Mouse (Mus musculus) G1E-ER4 (cell line): ENCODE results near the gene Asic2. TPM values are rescaled to one million over a fixed set of nuclear protein-coding genes. Genes with fewer than 3 reads are reported as not detected.

Experiments
- GATA1 ChIP-seq: IDR thresholded peaks from one replicate; pipeline ENCODE4 v1.8.0; 2012; ENCODE audit warnings: low read length, inconsistent platforms
- polyA plus RNA-seq: library from polyadenylated mRNA; stranded (reverse); fragments of >175 nt; gene quantifications from 2 replicates; pipeline ENCODE4 v1.2.3, GENCODE M21; 2012

Asic2 gene
- polyA plus RNA-seq, 1 experiment: not detected

DNA sequence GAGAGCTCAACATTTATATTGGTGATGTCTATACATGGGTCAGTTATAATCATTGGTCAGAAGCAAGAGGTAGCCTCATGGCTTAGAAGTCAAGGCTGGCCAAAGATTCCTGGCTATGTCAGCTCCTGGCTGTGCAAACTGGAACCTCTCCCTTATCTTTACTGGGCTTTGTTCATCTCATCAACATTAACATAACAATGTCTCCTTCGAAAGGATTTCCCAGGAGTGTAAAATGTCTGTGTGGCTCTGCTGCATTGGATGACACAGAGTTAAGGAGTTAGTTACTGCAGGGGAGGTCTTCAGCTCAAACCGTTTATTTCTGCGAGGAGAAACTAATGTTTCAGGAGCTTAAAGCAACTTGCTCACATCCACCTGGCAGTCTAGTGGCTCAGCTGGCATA lies 926.6 kb downstream of the Asic2 start:
- TF ChIP-seq GATA1: no peak

DNA sequence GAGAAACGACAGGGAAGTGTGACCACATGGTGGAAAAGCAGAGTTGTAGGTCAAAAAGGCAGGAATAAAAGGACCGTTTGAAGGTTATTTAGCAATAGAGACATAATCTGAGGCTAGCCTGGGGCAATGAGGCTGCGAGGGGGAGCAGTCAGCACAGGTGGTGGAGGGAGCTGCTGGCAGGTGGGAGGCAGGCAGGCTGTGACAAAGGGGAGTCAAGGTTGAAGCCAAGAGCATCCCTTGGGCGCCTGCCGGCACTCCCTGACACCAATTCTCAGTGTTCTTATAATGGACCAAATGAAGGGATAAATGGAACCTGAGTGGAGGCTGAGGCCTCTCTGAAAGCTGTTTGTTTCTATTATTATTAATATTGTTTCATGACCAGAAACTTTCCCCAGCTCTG lies 928.3 kb downstream of the Asic2 start:
- TF ChIP-seq GATA1: no peak

DNA sequence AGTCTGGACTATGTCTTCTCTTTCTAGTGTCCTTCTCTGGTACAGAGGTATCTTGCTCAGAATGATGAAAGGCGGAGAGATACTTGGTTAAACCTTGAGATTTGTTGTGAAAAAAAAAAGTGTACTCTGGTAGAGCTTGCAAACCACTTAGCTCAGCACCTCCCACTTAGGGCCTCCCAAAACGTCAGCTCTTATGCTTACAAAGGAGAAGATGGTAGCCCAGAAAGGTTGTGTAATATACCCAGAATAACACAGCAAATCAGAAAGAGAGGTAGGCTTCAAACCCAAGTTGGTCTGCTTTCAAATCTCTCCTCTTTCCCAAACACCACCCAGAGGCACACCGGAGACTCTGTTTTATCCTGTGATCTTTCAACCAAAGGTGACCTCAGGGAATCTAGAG lies 936.1 kb downstream of the Asic2 start:
- TF ChIP-seq GATA1: no peak

DNA sequence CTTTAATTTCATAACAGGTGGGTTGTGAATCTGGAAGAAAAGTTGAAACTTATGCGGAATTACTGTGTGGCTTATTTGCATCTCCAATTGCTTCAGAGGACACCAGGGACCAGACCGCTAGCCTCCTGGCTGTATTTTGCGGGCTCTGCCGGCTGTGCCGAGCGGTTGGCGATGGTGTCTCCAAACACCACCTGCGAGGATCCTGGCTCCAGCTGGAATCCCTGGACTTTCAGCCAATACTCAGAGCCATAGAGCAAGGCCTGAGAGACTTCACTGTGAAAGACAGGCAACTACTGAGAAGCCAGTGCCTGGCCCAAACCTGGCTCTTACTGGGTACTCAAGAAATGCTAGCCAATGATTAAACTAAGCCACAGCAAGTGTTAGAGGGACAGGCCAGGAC lies 953.5 kb downstream of the Asic2 start:
- no peak for TF ChIP-seq GATA1

DNA sequence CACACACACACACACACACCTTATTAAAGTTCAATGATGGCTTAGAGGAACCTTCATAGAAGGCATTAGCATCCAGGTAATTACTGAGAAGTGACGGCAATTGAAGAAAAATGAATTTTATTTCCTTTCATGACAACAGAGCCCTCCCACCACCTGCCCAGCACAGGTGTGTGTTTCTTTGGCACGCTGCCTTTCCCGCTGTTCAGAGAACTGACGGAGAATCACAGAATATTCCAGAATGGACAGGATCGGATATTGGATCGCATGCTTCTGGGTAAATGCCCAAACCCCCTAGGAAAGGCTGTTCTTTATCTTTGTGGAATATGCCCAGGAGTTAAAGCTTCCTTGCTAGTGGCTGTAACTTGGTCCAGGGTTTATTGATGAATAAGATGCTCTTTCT lies 954.8 kb downstream of the Asic2 start:
- no peak for TF ChIP-seq GATA1

DNA sequence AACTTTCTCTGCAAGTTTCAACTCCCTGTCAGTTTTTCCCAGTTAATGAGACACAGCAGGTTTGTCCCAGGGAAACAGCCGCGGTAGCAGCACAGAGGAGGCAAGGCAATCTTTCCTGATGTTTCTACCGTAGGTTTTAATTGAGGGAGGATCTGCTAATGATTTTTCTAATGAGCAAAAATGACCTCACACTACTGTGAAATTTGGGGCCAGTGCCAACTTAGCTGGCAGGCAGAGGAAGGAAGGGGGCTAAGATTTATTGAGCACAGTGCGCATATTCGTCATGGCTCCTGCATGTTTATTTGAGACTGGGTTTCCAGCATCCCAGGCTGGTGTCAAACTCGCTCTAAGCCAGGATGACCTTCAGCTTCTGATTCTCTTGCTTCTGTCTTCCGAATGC lies 957.5 kb downstream of the Asic2 start:
- TF ChIP-seq GATA1: no peak

DNA sequence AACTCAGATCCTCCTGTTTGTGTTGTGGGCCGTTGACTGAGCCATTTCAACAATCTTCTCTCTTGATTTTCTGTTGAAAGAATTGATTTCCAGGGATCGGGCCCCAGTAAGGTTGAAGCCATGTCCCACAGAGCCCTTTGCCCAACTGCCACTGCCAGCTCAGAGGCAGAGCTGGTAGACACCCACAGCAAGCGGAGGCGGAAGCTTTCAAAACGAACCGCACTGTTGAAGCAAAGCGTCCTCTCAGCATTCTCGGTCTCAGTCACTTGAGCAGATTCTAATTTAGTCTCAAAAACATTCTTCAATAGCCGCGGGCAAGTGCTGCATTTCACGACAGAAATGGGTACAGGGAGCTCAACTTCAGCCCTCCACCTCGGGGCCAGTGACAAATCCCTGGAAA lies 958.9 kb downstream of the Asic2 start:
- TF ChIP-seq GATA1: no peak

DNA sequence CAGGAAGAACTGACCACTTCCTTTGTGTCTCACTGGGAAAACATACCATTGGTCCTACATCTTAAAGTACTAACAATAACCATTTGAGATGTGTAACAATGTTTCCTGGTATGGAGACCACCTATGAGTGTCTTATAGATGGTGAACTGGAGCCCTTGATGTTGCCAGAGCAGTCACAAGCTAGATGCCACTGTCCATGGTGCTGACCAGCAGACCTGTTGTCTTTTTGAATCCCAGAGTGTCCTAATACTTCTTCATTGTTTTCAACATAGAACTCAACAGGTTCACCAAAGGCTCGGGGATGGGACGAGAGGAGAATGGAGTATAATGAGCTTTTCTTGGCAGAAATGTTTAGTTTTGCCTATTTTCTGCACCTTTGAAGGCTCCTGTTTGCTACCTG lies 962.4 kb downstream of the Asic2 start:
- no peak for TF ChIP-seq GATA1

DNA sequence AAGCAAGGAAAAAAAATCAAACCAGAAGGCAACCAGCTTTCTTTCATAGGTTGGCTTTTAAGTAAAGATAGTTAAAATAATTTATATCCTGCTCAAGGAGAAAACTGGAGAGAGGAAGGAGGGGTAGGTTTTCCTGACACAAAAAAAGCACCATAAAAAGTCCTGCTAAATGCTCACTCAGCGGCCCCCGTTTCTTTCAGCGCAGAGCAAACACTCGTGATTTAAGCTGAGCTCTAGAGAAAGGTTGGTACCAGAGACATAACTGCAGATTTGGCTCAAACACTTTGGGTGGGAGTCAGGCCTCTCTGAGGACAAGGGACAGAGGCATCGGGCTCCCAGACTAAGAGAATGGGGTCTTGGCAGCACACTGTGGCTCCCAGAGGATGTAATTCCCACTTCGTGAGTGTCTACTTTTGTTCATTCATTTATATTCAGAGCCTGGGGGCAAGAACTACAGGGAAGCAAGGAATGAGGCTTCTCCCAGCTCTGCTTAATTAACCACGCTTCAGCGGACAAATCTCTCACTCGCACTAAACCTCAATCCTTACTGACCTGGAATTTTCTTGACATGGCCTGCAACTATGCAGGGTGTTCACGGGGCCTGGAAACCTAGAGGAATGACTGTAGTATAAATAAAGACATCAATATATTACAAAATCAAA lies 965.4 kb downstream of the Asic2 start:
- no peak for TF ChIP-seq GATA1

DNA sequence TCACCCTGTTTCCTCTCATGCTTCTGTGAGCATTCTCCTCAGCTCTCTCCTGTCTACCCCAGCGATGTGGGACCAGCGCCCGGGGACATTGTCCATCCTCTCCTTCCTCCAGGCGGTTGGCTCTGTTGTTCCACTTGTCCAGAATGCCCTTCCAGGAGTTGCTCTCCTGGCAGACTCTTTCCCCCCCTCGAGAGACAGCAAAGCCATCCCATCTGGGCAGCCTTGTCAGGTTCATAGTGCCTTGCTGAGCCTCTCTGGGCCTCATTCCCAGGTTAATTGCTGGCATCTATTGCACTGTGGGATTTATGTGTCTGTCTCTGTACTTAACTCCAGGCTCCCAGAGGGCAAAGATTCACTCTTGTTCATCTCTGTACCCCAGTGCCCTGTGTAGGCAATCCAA lies 972.6 kb downstream of the Asic2 start:
- no peak for TF ChIP-seq GATA1

DNA sequence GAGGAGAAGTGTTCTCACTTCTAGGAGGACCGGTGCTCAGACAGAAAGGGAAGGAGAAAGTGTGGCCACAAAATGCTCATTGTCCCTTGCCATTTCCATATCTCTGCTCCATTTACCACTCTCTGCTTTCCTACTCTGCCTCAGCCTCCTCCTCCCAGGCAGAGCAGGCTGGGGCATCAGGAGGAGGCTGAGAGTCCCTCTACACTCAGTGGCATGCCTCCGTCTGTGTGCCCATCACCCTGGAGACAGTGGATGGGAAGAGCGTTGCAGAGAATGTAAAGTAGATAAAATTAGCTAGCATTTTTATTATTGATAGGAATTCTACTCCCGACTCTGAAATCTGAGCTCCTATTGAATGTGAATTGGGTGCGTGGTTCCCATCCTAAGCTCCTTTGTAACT lies 984.7 kb downstream of the Asic2 start:
- no peak for TF ChIP-seq GATA1

DNA sequence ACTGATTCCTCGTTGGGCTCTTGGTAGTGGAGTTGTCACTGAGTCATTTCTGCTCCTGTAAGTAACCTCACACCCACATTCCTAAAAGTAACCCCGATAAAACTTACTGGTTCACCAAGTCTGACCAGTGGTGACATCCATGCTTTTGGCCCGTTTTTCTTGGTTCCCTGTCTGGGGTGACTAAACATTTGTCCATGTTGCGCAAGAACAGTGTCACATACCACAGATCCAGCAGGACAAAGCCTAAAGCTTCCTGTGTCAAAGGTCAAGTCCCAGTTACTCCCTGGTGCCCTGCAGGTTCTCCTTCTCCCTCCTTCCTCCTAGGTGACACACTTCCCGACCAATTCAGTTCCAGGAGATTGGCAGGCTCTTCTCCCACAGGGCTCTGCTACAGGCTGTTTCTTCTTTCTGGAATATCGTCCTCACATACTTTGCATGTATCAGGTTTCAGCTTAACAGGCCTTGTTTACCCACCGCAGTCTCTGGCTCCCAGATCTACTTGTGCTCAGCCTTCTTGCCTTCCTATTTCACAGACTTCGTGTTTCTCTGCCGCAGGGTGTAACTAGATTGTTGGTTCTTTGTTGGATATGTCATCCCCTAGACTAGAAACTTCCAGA lies 991.9 kb downstream of the Asic2 start:
- no peak for TF ChIP-seq GATA1

DNA sequence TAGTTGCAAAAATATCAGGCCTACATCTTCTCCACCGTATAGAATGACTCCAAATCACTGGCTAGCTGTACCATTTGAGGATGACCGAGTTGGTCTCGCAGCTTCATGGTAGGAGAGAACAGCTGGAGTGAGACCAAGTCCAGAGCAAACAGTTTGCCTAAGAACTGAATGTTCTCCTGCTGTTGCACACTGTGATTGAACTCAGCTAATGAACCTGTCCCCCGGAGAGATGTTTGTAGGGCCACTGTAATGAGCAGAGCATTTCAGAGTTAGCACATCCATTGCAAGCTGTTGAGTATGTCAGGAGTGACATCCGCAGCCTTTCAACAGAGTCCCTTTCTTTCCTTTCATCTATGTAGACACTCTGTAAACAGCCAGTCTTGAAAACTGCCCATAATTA lies 993.6 kb downstream of the Asic2 start:
- no peak for TF ChIP-seq GATA1

DNA sequence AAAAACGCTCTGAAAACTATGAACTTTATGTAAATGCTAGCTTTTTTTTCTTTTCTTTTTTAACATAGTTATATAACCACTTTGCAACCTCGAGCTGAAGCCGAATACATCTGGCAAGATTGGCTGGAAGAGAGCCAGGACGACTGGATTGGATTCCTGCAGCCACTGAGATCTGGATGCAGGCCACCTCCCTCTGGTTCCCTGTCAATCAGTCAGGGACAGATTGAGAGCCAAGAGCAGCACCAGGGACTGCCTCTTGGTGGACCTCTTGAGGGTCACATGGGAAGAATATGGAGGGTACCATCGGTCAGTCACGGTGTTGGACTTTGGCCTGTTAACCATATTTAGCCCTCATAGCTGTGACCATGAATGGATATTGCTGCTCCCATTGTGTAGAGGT lies 994.3 kb downstream of the Asic2 start:
- TF ChIP-seq GATA1: no peak

DNA sequence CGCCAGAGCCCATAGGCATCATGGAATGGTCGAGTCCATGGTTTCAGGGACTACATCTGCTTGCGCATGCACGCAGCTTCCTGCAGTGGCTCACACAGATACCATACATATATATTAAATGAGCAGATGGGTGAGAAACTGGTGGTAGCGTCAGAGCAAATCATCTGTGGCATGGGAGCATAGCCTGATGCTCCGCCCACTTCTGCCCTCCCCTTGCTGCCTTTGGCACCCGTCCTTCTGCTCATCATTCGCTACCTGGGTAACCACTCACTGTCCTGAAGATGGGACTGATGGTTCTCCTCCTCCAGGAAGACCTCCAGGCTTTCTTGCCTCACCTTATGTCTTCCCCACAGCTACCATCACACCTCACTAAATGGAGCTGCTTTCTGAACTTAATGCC lies 995.0 kb downstream of the Asic2 start:
- no peak for TF ChIP-seq GATA1

DNA sequence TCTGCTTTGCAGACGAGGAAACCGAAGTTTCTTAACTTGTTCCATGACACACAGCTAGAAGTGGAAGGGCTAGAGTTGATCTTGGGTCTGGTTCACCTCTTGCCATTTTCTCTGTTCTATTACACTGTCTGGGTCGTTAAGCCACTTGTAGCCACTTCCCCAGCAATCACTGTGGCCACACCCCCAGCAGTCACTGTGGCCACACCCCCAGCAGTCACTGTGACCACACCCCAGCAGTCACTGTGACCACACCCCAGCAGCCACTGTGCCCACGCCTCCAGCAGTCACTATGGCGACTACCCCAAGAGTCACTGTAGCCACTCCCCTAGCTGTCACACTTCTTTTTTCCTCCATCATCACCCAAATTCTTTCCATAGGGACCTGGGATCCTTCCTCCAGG lies 1000.7 kb downstream of the Asic2 start:
- TF ChIP-seq GATA1: no peak

DNA sequence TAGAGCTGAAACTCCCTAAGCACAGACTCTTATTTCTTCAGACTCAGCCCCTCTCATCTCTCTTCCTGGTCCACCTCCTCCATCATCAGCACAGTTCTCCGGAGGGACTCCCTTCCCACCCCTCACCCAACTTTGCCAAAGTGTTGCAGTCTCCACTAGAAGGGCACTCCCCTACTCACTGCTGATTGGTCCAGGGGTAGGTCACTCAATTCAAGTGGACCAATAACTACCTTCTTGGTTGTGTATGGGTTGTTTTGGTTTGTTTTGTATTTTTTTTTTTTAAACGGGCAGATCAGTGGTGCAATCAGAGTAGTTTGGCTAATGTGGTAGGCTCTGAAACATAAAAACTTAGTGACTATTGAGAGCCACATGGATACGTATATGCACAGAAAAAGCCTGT lies 1002.2 kb downstream of the Asic2 start:
- no peak for TF ChIP-seq GATA1

DNA sequence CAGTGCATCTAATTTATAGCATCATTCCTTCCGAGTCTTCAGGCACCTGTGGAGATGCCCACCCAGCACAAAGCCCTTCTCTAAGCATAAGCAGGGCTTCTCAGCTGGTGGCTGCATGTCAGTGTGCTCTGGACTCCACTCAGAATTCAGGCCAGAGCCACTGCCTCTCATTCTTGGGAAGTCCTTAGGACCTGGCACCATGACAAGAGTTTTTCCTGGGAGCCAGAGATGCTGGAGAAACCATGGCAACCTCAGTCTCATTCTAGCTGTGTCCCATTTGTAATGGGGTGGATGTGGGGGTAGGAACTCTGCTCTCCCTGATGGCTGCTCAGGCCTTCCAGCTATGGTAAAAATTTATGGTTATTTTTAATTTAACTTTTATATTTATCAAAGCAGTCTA lies 1006.9 kb downstream of the Asic2 start:
- TF ChIP-seq GATA1: no peak
